Mouse (Mus musculus) spleen, adult 12 weeks (tissue): Measurements from ENCODE around the gene Syne2.
"Not testable (repeated sequence)": the region's sequence is repeated elsewhere in the genome, so short reads cannot be mapped to it uniquely, and the experiment has no call there.

Source experiments
- DNase-seq: peaks from one replicate; pipeline ENCODE4 v3.0.0; 2022; ENCODE audit warnings: low spot score

The Syne2 gene

GRCm38 (mm10) chr12:75817959-75818452 is at the start of gene Syne2:
TSS of gene Syne2 (plus strand) at chr12:75818134.
- peak; percentile 58 for DNase-seq

- no peak for DNase-seq
Observed at GRCm38 (mm10) chr12:75771410-75771809, 46.5 kb upstream of the Syne2 start.

- peak; percentile 34 for DNase-seq
Observed at GRCm38 (mm10) chr12:75772424-75773034, 45.4 kb upstream of the Syne2 start.

DNA sequence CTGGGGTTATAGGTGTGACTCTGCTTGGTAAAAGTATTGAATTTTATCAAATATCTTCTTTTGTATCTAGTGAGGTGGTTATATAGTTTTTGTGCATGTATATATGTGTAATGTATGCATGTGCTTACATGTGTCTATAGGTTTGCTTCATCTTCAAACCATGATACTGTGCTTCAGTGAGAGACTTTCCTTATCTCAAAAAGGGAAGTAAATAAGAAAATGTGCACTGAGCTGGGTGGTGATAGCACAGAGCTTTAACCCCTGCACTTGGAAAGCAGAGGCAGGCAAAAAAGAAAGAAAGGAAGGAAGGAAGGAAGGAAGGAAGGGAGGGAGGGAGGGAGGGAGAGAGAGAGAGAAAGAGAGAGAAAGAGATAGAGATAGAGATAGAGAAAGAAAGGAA is 36.5 kb upstream of the Syne2 start:
- no peak for DNase-seq

- DNase-seq = no peak
Observed at GRCm38 (mm10) chr12:75781995-75782394, 35.9 kb upstream of the Syne2 start.

DNA sequence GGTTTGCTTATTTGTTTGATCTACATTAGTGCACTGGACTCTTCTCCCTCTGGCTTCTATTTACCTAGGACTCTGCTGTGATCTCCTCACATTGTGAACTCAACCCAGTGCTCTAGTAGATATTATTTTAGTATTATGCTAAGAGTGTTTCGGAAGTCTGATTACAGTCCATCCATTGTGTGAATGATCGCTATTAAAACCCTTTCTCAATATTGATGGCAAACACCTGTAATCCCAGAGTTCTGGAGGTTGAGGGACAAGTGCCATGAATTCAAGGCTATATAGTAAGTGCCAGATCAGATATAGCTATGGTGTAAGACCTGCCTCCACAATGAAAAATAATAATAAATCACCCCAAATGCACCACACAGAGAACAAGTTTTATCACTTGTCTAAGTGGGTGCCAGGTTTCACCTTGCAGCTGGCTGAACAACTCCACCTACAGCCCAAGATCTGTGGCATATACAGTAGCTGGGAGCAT is 33.6 kb upstream of the Syne2 start:
- DNase-seq = no peak

- not testable (repeated sequence) for DNase-seq
Observed at GRCm38 (mm10) chr12:75786681-75787080, 31.3 kb upstream of the Syne2 start.

DNA sequence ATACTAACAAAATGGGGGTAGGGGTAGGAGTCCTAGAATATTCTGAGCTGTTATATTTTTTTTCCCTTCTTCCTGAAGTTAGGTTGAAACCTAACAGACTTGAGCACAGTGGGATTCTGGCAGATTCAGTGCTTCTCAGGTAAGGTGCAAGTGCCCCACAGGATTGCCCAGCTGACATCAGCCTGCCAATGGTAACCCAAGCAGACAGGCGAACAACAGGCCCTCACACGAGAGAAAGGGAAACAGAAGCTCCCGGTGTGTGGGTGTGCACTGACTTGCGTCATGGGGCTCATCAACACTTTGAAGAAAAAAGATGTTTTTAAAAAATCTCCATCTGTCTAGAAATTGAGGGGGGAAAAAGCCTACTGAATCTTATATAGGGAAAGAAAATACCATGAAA is 28.5 kb upstream of the Syne2 start:
- DNase-seq = no peak

GRCm38 (mm10) chr12:75794527-75794926 is 23.4 kb upstream of the Syne2 start:
- DNase-seq = no peak

DNA sequence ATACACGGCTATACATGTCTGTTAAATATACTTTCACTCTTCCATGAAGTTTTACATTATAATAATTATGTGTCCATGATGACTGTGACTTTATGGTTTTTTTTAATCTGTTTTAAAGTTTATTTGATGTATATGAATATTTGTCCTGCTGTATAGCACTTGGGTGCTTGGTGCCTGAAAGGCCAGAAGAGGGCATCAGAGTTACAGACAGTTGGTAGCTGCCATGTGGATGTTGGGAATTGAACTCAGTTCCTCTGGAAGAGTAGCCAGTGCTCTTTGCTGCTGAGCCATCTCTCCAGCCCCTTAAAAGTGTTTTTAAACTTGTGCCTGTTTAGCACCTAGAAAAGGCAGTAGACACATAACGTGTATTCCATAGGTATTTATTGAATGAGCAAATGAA is 21.4 kb upstream of the Syne2 start:
- DNase-seq = no peak

GRCm38 (mm10) chr12:75806281-75806680 is 11.7 kb upstream of the Syne2 start:
- no peak for DNase-seq

GRCm38 (mm10) chr12:75813766-75814165 is 4.2 kb upstream of the Syne2 start:
- DNase-seq = no peak

DNA sequence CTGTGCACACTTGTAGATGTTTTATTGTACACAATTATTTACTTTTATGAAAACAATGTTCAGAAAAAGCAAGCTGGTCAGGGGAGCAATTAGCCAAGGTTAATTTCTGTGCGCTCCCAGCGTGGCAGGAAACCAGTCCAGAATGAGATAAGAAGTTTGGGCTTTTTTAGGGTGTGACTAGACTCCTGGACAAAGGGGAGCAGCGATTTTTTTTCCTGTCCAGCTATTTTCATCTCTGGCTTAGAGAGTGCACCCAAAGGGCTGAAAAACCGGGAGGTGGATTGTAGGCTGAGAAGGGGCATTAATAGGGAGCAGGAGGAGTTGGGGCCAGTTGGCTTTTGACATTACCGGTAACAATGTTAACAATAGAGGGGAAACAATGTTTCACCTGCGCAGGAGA is 3.4 kb upstream of the Syne2 start:
- no peak for DNase-seq

DNA sequence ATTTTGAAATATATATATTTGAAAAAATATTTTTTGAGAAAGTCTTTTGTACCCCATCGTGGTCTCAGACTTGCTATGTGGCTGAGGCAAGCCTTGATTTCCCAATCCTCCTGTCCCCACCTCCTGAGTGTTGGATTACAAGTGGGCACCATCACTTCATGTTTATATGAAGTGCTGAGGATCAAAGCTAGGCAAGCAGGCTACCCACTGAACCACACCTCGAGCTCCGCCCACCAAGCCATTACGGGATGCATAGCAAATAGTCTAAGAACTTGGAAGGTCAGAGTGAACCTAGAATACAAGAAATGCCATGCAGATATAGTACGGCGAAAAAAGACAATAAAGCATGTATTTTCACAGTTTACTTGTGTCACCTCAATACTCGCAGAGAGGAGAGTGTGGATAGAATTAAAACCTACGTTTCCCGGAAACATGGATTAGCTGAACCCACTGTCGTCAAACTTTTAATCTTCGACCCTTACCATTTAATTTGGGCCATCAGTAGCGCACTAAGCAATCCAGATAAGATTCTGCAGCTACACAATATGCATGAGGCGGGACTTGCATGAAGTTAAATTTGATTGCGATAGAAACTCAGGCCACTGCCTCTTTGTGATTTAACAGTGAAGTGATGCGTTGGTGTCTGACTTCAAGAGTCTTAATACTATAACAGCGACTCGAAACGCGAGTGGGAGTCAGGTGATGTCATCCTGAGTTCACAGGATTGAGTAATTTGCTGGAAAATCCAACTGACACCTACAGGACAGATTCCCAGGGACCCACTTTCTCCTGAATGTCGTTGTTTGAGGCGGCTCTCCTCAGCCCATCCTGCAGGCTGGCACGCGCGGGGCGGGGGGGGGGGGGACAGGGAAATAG is 715 bp upstream of the Syne2 start:
- no peak for DNase-seq

GRCm38 (mm10) chr12:75818453-75819434 is 810 bp downstream of the Syne2 start:
- peak; percentile 11 for DNase-seq

- no peak for DNase-seq
Observed at GRCm38 (mm10) chr12:75819481-75819880, 1.5 kb downstream of the Syne2 start.

DNA sequence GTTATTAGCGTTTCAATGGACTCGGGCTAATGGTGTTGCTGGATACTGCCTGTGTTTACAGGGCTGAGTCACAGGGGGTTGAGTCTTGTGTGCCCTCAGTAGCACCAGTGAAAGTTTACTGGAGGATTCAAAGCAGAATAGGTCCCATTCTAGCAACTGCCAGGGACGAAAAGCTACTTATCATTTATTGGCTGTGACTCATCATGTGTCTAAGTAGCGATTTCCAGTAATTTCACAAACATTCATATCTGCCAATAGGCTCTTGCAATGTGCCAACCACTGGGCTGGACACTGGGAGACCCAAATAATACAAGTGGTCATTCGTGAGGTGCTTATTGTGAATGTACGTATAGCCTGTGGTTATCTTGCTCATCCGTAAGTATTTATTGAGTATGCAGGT is 2.3 kb downstream of the Syne2 start:
- DNase-seq = no peak

- DNase-seq = no peak
Observed at GRCm38 (mm10) chr12:75822122-75822521, 4.2 kb downstream of the Syne2 start.

DNA sequence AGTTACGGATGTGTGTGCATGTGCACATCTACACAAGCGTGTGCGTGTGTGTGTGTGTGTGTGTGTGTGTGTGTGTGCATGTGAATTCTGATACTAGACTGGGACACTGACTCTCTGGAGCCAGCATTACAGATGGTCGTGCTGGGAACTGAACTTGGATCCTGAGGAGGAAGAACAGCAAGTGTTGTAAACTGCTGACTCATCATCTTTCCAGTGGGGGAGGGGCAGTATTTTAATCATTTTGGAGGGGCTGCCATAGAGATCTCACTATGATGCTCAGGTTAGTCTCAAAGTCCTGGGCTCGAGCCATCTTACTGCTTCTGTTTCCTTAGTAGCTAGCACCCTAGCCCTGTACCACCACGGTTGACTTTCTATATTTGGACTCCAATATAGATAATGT is 5.5 kb downstream of the Syne2 start:
- DNase-seq = no peak

DNA sequence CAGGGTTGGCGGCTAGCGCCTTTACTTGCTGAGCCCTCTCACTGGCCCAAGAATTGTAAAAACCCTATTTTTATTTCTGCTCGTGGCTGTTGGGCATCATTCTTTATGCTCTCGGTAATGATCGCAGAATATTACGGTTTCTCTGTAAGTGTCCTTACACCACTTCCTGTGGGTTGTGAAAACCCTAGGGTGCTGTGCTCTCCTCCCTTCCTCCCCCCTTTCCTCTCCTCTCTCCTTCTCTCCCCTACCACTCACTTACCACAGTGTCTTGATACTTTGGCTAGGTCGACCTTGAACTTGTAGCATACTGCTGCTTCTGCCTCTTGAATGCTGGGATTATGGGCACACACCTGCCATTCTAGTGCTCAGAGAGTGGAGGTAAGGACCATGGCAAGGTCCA is 7.5 kb downstream of the Syne2 start:
- DNase-seq = no peak

- no peak for DNase-seq
Observed at GRCm38 (mm10) chr12:75826699-75827353, 8.9 kb downstream of the Syne2 start.

DNA sequence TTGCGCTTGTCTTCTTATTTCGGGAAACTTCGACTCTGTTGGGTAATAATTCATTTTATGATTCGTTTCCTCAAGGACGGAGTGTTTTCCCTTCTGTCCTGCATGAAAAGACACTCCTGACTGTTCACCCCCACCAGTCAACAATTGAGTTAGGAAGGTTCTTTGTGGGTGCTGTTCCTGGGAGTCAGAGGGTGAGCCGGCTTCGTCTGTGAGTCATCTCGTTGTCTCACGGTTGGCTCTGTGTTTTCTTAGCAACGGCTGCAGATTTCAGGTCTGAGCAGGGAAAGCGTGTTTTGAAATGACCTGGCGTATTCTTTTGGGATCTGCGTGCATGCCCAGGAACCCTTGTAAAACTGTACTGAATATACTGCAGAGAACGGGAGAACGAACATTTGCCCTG is 9.8 kb downstream of the Syne2 start:
- DNase-seq = no peak
